Mouse (Mus musculus) CH12.LX (cell line): Measurements from ENCODE around the gene Ifi211. TPM values are rescaled to one million over a fixed set of nuclear protein-coding genes. Genes with fewer than 3 reads are reported as not detected.
"Not testable (repeated sequence)": the region's sequence is repeated elsewhere in the genome, so short reads cannot be mapped to it uniquely, and the experiment has no call there.

Experiments
- DNase-seq: peaks from one replicate; pipeline ENCODE4 v3.0.0-alpha.2; 2013; ENCODE audit errors: extremely low read depth
- H3K27ac ChIP-seq: 2 replicates; pipeline ENCODE4 v1.5.1; 2012; ENCODE audit warnings: low read depth, mild to moderate bottlenecking, control low read depth, moderate library complexity; ENCODE audit not compliant: insufficient read depth
- H3K27me3 ChIP-seq: replicated peaks from 2 replicates; pipeline ENCODE3; 2012; ENCODE audit warnings: inconsistent platforms
- H3K36me3 ChIP-seq, 2 experiments: replicated peaks in 1 of 2; 2 replicates each; pipeline versions ENCODE3 to v1.6.1; 2012; ENCODE audit warnings: inconsistent platforms in 1 of 2, low read length in 1 of 2, mild to moderate bottlenecking in 1 of 2, mixed read lengths in 1 of 2, moderate library complexity in 1 of 2; ENCODE audit not compliant: control insufficient read depth in 1 of 2, insufficient read depth in 1 of 2
- H3K4me1 ChIP-seq, 2 experiments: 2 replicates each; pipeline ENCODE4 v1.6.1; 2012; ENCODE audit warnings: inconsistent platforms in 1 of 2, moderate library complexity in 1 of 2; ENCODE audit not compliant: insufficient read depth in 2 of 2, control insufficient read depth in 1 of 2
- H3K4me2 ChIP-seq: 2 replicates; pipeline ENCODE4 v1.6.1; 2012; ENCODE audit warnings: low read depth, mild to moderate bottlenecking, control low read depth; ENCODE audit not compliant: poor library complexity, insufficient read depth, severe bottlenecking
- H3K4me3 ChIP-seq, 3 experiments: fragments of 150-350 bp in 1 of 3; sonication (generic) in 1 of 3; replicated peaks in 1 of 3; 2 replicates each; pipeline versions ENCODE3 to v1.5.1; 2011 to 2012; ENCODE audit warnings: low read depth in 2 of 3, low read length in 2 of 3, mild to moderate bottlenecking in 2 of 3, moderate library complexity in 2 of 3, control low read depth in 1 of 3, improper control_type of control experiment in 1 of 3, inconsistent platforms in 1 of 3, mixed read lengths in 1 of 3; ENCODE audit not compliant: poor library complexity in 1 of 3
- H3K79me2 ChIP-seq: replicated peaks from 2 replicates; pipeline ENCODE4 v1.6.1; 2012; ENCODE audit warnings: mild to moderate bottlenecking, moderate library complexity; ENCODE audit not compliant: control insufficient read depth, poor library complexity, insufficient read depth, severe bottlenecking; ENCODE audit errors: extremely low read depth
- H3K9ac ChIP-seq: 2 replicates; pipeline ENCODE4 v1.6.1; 2012; ENCODE audit warnings: low read depth, mild to moderate bottlenecking, control low read depth, moderate library complexity; ENCODE audit not compliant: insufficient read depth
- H3K9me3 ChIP-seq: replicated peaks from 2 replicates; pipeline ENCODE3; 2012; ENCODE audit warnings: low read length, inconsistent platforms, mixed read lengths
- CHD2 ChIP-seq: IDR thresholded peaks from 2 replicates; pipeline ENCODE4 v1.6.1; 2011; ENCODE audit warnings: low read length, improper control_type of control experiment
- CTCF ChIP-seq, 2 experiments: IDR thresholded peaks in 1 of 2; conservative IDR thresholded peaks in 1 of 2; 2 replicates each; pipeline ENCODE4 v1.5.1; 2011 to 2012; ENCODE audit warnings: low read depth in 2 of 2, low read length in 2 of 2, improper control_type of control experiment in 1 of 2, inconsistent platforms in 1 of 2, mild to moderate bottlenecking in 1 of 2, moderate library complexity in 1 of 2
- E2F4 ChIP-seq: IDR thresholded peaks from 2 replicates; pipeline ENCODE4 v1.6.1; 2011; ENCODE audit warnings: low read depth, low read length, improper control_type of control experiment; ENCODE audit not compliant: insufficient replicate concordance
- EP300 ChIP-seq: IDR thresholded peaks from 2 replicates; pipeline ENCODE4 v1.6.1; 2011; ENCODE audit warnings: low read length, improper control_type of control experiment
- HCFC1 ChIP-seq: IDR thresholded peaks from 2 replicates; pipeline ENCODE4 v1.6.1; 2012; ENCODE audit warnings: low read depth, mild to moderate bottlenecking, inconsistent platforms, low read length, improper control_type of control experiment
- MAX ChIP-seq: IDR thresholded peaks from 2 replicates; pipeline ENCODE4 v1.6.1; 2011; ENCODE audit warnings: low read length, improper control_type of control experiment
- NELFE ChIP-seq: IDR thresholded peaks from 2 replicates; pipeline ENCODE4 v1.6.1; 2011; ENCODE audit warnings: low read depth, low read length, improper control_type of control experiment
- PAX5 ChIP-seq: IDR thresholded peaks from 2 replicates; pipeline ENCODE4 v1.6.1; 2012; ENCODE audit warnings: low read length, inconsistent platforms, mixed read lengths
- RAD21 ChIP-seq: IDR thresholded peaks from 2 replicates; pipeline ENCODE4 v1.6.1; 2011; ENCODE audit warnings: low read depth, mild to moderate bottlenecking, low read length, improper control_type of control experiment, moderate library complexity
- SIN3A ChIP-seq: IDR thresholded peaks from 2 replicates; pipeline ENCODE4 v1.6.1; 2012; ENCODE audit warnings: low read length, improper control_type of control experiment, inconsistent platforms
- SMC3 ChIP-seq: IDR thresholded peaks from 2 replicates; pipeline ENCODE4 v1.6.1; 2011; ENCODE audit warnings: low read depth, low read length, improper control_type of control experiment
- ZC3H11A ChIP-seq: IDR thresholded peaks from 2 replicates; pipeline ENCODE4 v1.6.1; 2012; ENCODE audit warnings: low read depth, mild to moderate bottlenecking, inconsistent platforms, low read length, improper control_type of control experiment
- ZMIZ1 ChIP-seq: IDR thresholded peaks from 2 replicates; pipeline ENCODE4 v1.6.1; 2012; ENCODE audit warnings: low read depth, mild to moderate bottlenecking, inconsistent platforms, low read length, improper control_type of control experiment
- dilution Hi-C: fragments of 300-500 bp; cut with MboI; formaldehyde crosslinking; loops from 2 replicates; pipeline ENCODE4 v1.14.3; 2020; ENCODE audit warnings: low sequenced_read_pairs; ENCODE audit not compliant: extremely low pct_unique_long_range_greater_than_20kb, extremely low pct_ligation_motif_present
- in situ Hi-C: fragments of 300-500 bp; cut with MboI; formaldehyde crosslinking; loops from 3 replicates; pipeline ENCODE4 v1.14.3; 2019; ENCODE audit warnings: low sequenced_read_pairs, low pct_ligation_motif_present, low pct_unique_long_range_greater_than_20kb, mixed read lengths
- polyA plus RNA-seq: library from polyadenylated mRNA; unstranded; fragments of >175 nt; gene quantifications from 2 replicates; pipeline ENCODE4 v1.2.1, GENCODE M21; 2012; ENCODE audit warnings: low read depth; ENCODE audit not compliant: insufficient read length
- total RNA-seq, 2 experiments: library from RNA; depleted of rRNA; stranded (reverse); fragments of 300-350 nt in 1 of 2; fragments of >200 nt in 1 of 2; gene quantifications; 2 replicates each; pipeline ENCODE4 v1.2.3; 2012 to 2014

Gene Ifi211
- total and polyA plus RNA-seq, 3 experiments, result 57.8 to 114 (median 66.6) TPM

DNA sequence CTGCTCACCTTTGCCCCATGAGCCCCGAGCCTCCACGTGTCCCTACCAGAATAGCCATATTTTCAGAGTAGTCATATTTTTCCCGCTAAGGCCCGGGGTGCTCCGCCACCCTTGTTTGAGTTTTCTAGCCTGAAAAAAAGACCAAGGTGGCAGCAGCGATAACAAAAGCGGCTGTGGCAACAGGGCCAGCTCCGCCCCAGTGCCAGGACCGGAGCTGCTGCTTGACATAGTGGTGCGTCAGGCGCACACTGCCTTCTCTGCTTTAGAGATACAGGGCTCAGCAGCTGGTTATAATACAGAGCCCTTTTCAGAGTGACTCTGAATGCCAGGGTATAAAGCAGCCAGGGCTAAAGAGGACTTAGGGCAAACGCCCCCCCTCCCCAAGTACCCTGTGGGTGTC is 46.3 kb downstream of the Ifi211 start:
- Histone ChIP-seq H3K27ac (no peak overlapping the region), H3K9me3 (peaks cover 5% of the 10 kb centered on the region), H3K4me2 (no peak overlapping the region), H3K27me3 (no peaks in the 10 kb centered on the region), H3K9ac (no peak overlapping the region), H3K36me3 (peaks cover 22 to 30% of the 10 kb centered on the region in 2 experiments), H3K4me1 (no peaks in the 10 kb centered on the region; a peak in 1 of 4 replicates), H3K79me2 (no peaks in the 10 kb centered on the region), H3K4me3 (no peak overlapping the region)
- dilution Hi-C loops (no loop called here), in situ Hi-C loops (loop anchor here (25.0 kb wide), 2 partner anchors 221 to 404 kb away; partner anchors contain the start of genes Olfr427 and Olfr429)
- no peak for TF ChIP-seq NELFE
- no peak for TF ChIP-seq EP300
- no peak for TF ChIP-seq E2F4
- TF ChIP-seq ZMIZ1, result no peak
- TF ChIP-seq MAX, result no peak
- no peak for TF ChIP-seq CHD2
- TF ChIP-seq HCFC1, result no peak
- no peak for TF ChIP-seq SIN3A
- no peak for TF ChIP-seq ZC3H11A
- TF ChIP-seq PAX5, result no peak
- DNase-seq, result no peak

DNA sequence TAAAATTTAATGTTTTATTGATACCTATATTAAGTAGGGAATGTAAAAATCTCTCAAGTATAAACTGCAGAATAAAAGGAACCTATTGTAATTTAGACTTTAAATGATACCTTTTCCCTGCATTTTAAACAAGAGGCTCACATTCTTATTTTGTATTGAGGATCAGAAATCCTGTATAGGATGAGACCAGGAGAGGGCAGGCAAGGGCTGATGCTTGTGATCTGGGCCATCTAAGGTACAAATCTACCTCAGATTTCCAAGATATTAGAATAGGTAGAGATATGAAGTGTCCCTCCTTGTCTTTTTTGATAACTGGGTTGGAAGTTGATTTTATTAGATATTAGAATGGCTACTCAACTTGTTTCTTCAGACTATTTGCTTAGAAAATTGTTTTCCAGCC is 59.1 kb downstream of the Ifi211 start:
- dilution Hi-C loops, H3K27ac ChIP-seq, H3K4me1 ChIP-seq, H3K4me3 ChIP-seq, H3K9me3 ChIP-seq, H3K9ac ChIP-seq, H3K4me2 ChIP-seq, H3K27me3 ChIP-seq, H3K79me2 ChIP-seq: not testable (repeated sequence)
- in situ Hi-C loops, result loop anchor here (25.0 kb wide), 2 partner anchors 234 to 391 kb away; partner anchors contain the start of genes Olfr427 and Olfr429
- peak; percentile 34 for DNase-seq
- peak; percentile 61 for TF ChIP-seq SMC3
- TF ChIP-seq CTCF (conservative IDR thresholded peaks at IDR 0.05 in 1 of 2, IDR thresholded peaks at IDR 0.05 in 1 of 2; ENCODE audit: low read depth in 2 of 2, low read length in 2 of 2), result peak in 1 of 2 experiments; percentile 54; a peak in 3 of 4 replicates
- TF ChIP-seq RAD21, result peak; percentile 58
- TF ChIP-seq, all 38 proteins: peak for 3; not testable (repeated sequence) for 35
- H3K36me3 ChIP-seq, result peaks cover 4 to 11% of the 10 kb centered on the region in 2 experiments

DNA sequence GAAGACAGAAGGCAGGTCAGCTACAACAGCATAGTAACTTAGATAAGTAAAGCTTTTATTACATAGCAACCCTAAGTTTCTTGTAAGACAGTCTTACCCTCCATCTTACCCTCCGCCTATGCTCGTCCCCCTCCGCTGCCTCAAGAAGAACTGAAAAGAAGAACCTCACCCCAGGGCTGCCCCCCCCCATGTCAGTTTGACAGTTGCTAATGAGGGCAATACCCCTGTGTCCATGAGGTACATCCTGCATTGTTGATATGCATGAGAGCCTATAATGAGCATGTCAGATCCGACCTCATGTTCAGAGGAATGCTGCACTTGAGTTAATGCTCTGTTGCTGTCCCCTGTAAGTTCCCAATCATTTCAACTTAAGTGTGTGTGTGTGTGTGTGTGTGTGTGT is 60.0 kb downstream of the Ifi211 start:
- H3K27me3 ChIP-seq, dilution Hi-C loops, H3K9me3 ChIP-seq, H3K4me2 ChIP-seq, H3K27ac ChIP-seq, H3K4me1 ChIP-seq, H3K9ac ChIP-seq, H3K36me3 ChIP-seq, H3K4me3 ChIP-seq, H3K79me2 ChIP-seq: not testable (repeated sequence)
- peak; percentile 40 for DNase-seq
- in situ Hi-C loops, result loop anchor here (25.0 kb wide), 2 partner anchors 234 to 391 kb away; partner anchors contain the start of genes Olfr427 and Olfr429

Other genes starting within 250 kb of the Ifi211 start
- 0.04 and 0.08 TPM in 2 replicates for gene Ifi208, start 239.4 kb downstream of the Ifi211 start, total RNA-seq (2012; rRNA removed)
- 0.13 and 0.14 TPM in 2 replicates for gene Ifi208, start 239.4 kb downstream of the Ifi211 start, total RNA-seq (2014; rRNA removed)
- gene Ifi208, start 239.4 kb downstream of the Ifi211 start, polyA plus RNA-seq, result 0.25 and 0.31 TPM in 2 replicates
- 2.1 and 2.6 TPM in 2 replicates for gene Ifi207, start 171.3 kb downstream of the Ifi211 start, total RNA-seq (2012; rRNA removed)
- 2.9 and 3.4 TPM in 2 replicates for gene Ifi207, start 171.3 kb downstream of the Ifi211 start, total RNA-seq (2014; rRNA removed)
- gene Ifi207, start 171.3 kb downstream of the Ifi211 start, polyA plus RNA-seq, result 10.0 and 11.9 TPM in 2 replicates
- gene Ifi204, start 146.1 kb downstream of the Ifi211 start, total RNA-seq (2012; rRNA removed), result 1.4 and 1.5 TPM in 2 replicates
- 0.94 and 1.6 TPM in 2 replicates for gene Ifi204, start 146.1 kb downstream of the Ifi211 start, total RNA-seq (2014; rRNA removed)
- gene Ifi204, start 146.1 kb downstream of the Ifi211 start, polyA plus RNA-seq, result 0.83 and 1.4 TPM in 2 replicates
- gene Mndal, start 29.4 kb upstream of the Ifi211 start, total RNA-seq (2012; rRNA removed), result 56.8 and 57.9 TPM in 2 replicates
- 107 and 153 TPM in 2 replicates for gene Mndal, start 29.4 kb upstream of the Ifi211 start, total RNA-seq (2014; rRNA removed)
- 175 and 183 TPM in 2 replicates for gene Mndal, start 29.4 kb upstream of the Ifi211 start, polyA plus RNA-seq
- gene Ifi203, start 29.6 kb upstream of the Ifi211 start, total RNA-seq (2012; rRNA removed), result 13.3 and 14.2 TPM in 2 replicates
- 27.5 and 35.8 TPM in 2 replicates for gene Ifi203, start 29.6 kb upstream of the Ifi211 start, total RNA-seq (2014; rRNA removed)
- 33.0 and 36.5 TPM in 2 replicates for gene Ifi203, start 29.6 kb upstream of the Ifi211 start, polyA plus RNA-seq
- not detected in 2 replicates for gene Ifi202b, start 69.7 kb upstream of the Ifi211 start, total RNA-seq (2012; rRNA removed)
- gene Ifi202b, start 69.7 kb upstream of the Ifi211 start, total RNA-seq (2014; rRNA removed), result not detected in 2 replicates
- gene Ifi202b, start 69.7 kb upstream of the Ifi211 start, polyA plus RNA-seq, result not detected in 2 replicates
- gene Ifi205, start 118.8 kb upstream of the Ifi211 start, total RNA-seq (2012; rRNA removed), result 0.13 and 0.17 TPM in 2 replicates
- gene Ifi205, start 118.8 kb upstream of the Ifi211 start, total RNA-seq (2014; rRNA removed), result 0.35 and 0.45 TPM in 2 replicates
- gene Ifi205, start 118.8 kb upstream of the Ifi211 start, polyA plus RNA-seq, result 0.17 and 0.45 TPM in 2 replicates
- 0.34 and 0.51 TPM in 2 replicates for gene Olfr433, start 127.7 kb upstream of the Ifi211 start, total RNA-seq (2012; rRNA removed)
- 0.43 and 0.47 TPM in 2 replicates for gene Olfr433, start 127.7 kb upstream of the Ifi211 start, total RNA-seq (2014; rRNA removed)
- 0.37 and 0.54 TPM in 2 replicates for gene Olfr433, start 127.7 kb upstream of the Ifi211 start, polyA plus RNA-seq
- not detected in 2 replicates for gene Olfr432, start 136.2 kb upstream of the Ifi211 start, total RNA-seq (2012; rRNA removed)
- gene Olfr432, start 136.2 kb upstream of the Ifi211 start, total RNA-seq (2014; rRNA removed), result 0.04 and 0.05 TPM in 2 replicates
- 0.07 and 0.13 TPM in 2 replicates for gene Olfr432, start 136.2 kb upstream of the Ifi211 start, polyA plus RNA-seq
- not detected in 2 replicates for gene Olfr430, start 153.6 kb upstream of the Ifi211 start, total RNA-seq (2012; rRNA removed)
- not detected in 2 replicates for gene Olfr430, start 153.6 kb upstream of the Ifi211 start, total RNA-seq (2014; rRNA removed)
- gene Olfr430, start 153.6 kb upstream of the Ifi211 start, polyA plus RNA-seq, result not detected in 2 replicates
- gene Olfr429, start 171.3 kb upstream of the Ifi211 start, total RNA-seq (2012; rRNA removed), result not detected in 2 replicates
- not detected in 2 replicates for gene Olfr429, start 171.3 kb upstream of the Ifi211 start, total RNA-seq (2014; rRNA removed)
- gene Olfr429, start 171.3 kb upstream of the Ifi211 start, polyA plus RNA-seq, result not detected in 2 replicates
- gene Olfr427, start 183.8 kb upstream of the Ifi211 start, total RNA-seq (2012; rRNA removed), result not detected in 2 replicates
- gene Olfr427, start 183.8 kb upstream of the Ifi211 start, total RNA-seq (2014; rRNA removed), result not detected in 2 replicates
- gene Olfr427, start 183.8 kb upstream of the Ifi211 start, polyA plus RNA-seq, result not detected in 2 replicates
- gene Olfr231, start 208.1 kb upstream of the Ifi211 start, total RNA-seq (2012; rRNA removed), result not detected in 2 replicates
- gene Olfr231, start 208.1 kb upstream of the Ifi211 start, total RNA-seq (2014; rRNA removed), result not detected in 2 replicates
- gene Olfr231, start 208.1 kb upstream of the Ifi211 start, polyA plus RNA-seq, result not detected in 2 replicates
- not detected in 2 replicates for gene Olfr424, start 218.5 kb upstream of the Ifi211 start, total RNA-seq (2012; rRNA removed)
- not detected in 2 replicates for gene Olfr424, start 218.5 kb upstream of the Ifi211 start, total RNA-seq (2014; rRNA removed)
- gene Olfr424, start 218.5 kb upstream of the Ifi211 start, polyA plus RNA-seq, result not detected in 2 replicates
- not detected in 2 replicates for gene Olfr420, start 242.6 kb upstream of the Ifi211 start, total RNA-seq (2012; rRNA removed)
- not detected in 2 replicates for gene Olfr420, start 242.6 kb upstream of the Ifi211 start, total RNA-seq (2014; rRNA removed)
- gene Olfr420, start 242.6 kb upstream of the Ifi211 start, polyA plus RNA-seq, result 0.73 and 1.1 TPM in 2 replicates